Mouse (Mus musculus) liver, embryonic 15.5 days (tissue): Measurements from ENCODE around the gene Rbmy. TPM values are rescaled to one million over a fixed set of nuclear protein-coding genes. Genes with fewer than 3 reads are reported as not detected.
"Not testable (repeated sequence)": the region's sequence is repeated elsewhere in the genome, so short reads cannot be mapped to it uniquely, and the experiment has no call there.

ENCODE experiments used
- ATAC-seq: fragments of 200-750 bp; cut with Nextera tagmentation; 2 replicates; pipeline ENCODE4 v1.8.0; 2017; ENCODE audit warnings: moderate number of reproducible peaks, mild to moderate bottlenecking, moderate library complexity; ENCODE audit not compliant: insufficient read depth
- H3K27ac ChIP-seq: fragments of 300-500 bp; sonication (generic); replicated peaks from 2 replicates; pipeline ENCODE4 v1.5.1; 2015; ENCODE audit warnings: mild to moderate bottlenecking, inconsistent platforms
- H3K27me3 ChIP-seq: fragments of 300-500 bp; sonication (generic); 2 replicates; pipeline ENCODE4 v1.6.1; 2015; ENCODE audit warnings: mild to moderate bottlenecking, inconsistent platforms
- H3K36me3 ChIP-seq: fragments of 300-500 bp; sonication (generic); replicated peaks from 2 replicates; pipeline ENCODE4 v1.6.1; 2015; ENCODE audit warnings: moderate library complexity, mild to moderate bottlenecking, inconsistent platforms
- H3K4me1 ChIP-seq: fragments of 300-500 bp; sonication (generic); replicated peaks from 2 replicates; pipeline ENCODE4 v1.6.1; 2015; ENCODE audit warnings: inconsistent platforms
- H3K4me2 ChIP-seq: fragments of 300-500 bp; sonication (generic); 2 replicates; pipeline ENCODE4 v1.6.1; 2015; ENCODE audit warnings: moderate library complexity, mild to moderate bottlenecking, inconsistent platforms
- H3K4me3 ChIP-seq: fragments of 300-500 bp; sonication (generic); replicated peaks from 2 replicates; pipeline ENCODE4 v1.5.1; 2015; ENCODE audit warnings: mild to moderate bottlenecking, inconsistent platforms
- H3K9ac ChIP-seq: fragments of 300-500 bp; sonication (generic); 2 replicates; pipeline ENCODE4 v1.6.1; 2015; ENCODE audit warnings: moderate library complexity, mild to moderate bottlenecking, inconsistent platforms
- H3K9me3 ChIP-seq: fragments of 300-500 bp; sonication (generic); replicated peaks from 2 replicates; pipeline ENCODE4 v1.6.1; 2016; ENCODE audit warnings: inconsistent platforms
- WGBS: fragments of 180-500 bp; shearing (Covaris S2); methylation state at CpG from one replicate; pipeline ENCODE4 v1.1.7; 2015; ENCODE audit warnings: mixed read lengths; ENCODE audit not compliant: insufficient replicate concordance; 5-methylcytosine and 5-hydroxymethylcytosine counted together
- polyA plus RNA-seq: library from polyadenylated mRNA; unstranded; fragments of >200 nt; fragmentation: Nextera tagmentation; extraction: Ambion mirVana; gene quantifications from 2 replicates; pipeline ENCODE4 v1.2.1, GENCODE M21; 2015

Gene Rbmy
- polyA plus RNA-seq = not detected in 2 replicates

DNA sequence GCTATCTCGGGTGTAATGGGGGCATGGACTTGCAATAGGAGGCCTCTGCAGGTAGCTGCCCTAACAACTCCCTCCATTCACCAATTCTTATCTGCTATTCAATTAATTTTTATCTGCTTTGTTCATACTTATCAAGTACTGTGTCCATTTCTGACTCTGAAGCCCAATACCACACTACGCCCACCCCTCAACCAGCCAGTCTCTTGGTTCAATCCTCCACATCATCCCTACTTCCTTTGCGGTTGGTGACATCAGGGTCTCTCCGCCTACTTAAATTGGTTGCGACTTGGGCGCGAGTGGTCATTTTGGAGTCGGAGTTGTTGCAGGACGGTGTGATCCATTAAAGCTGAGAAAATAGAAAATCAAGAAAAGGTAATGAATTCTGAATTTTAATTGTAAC is at the start of gene Rbmy, which contains the start of gene Gm10256:
Gene Rbmy, plus strand, starts transcription at position 301 of the 400 bp plus-strand sequence.
Gene Gm10256, plus strand, starts transcription at position 320 of the 400 bp plus-strand sequence.
- not testable (repeated sequence) for H3K4me2 ChIP-seq, H3K9ac ChIP-seq, H3K36me3 ChIP-seq, H3K4me1 ChIP-seq, H3K4me3 ChIP-seq, H3K9me3 ChIP-seq, H3K27me3 ChIP-seq, ATAC-seq, H3K27ac ChIP-seq
- WGBS = no CpG with 5 or more reads among the region's 9 CpGs

DNA sequence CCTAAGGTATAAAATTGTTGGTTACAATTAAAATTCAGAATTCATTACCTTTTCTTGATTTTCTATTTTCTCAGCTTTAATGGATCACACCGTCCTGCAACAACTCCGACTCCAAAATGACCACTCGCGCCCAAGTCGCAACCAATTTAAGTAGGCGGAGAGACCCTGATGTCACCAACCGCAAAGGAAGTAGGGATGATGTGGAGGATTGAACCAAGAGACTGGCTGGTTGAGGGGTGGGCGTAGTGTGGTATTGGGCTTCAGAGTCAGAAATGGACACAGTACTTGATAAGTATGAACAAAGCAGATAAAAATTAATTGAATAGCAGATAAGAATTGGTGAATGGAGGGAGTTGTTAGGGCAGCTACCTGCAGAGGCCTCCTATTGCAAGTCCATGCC is 34.4 kb upstream of the Rbmy start, which contains the start of gene Gm4064:
Gene Gm4064, minus strand, starts transcription at position 101 of the 400 bp plus-strand sequence.
- not testable (repeated sequence) for H3K4me2 ChIP-seq, H3K9ac ChIP-seq, H3K27me3 ChIP-seq, H3K4me1 ChIP-seq, H3K9me3 ChIP-seq, H3K36me3 ChIP-seq, H3K27ac ChIP-seq, ATAC-seq, H3K4me3 ChIP-seq
- no CpG with 5 or more reads among the region's 8 CpGs for WGBS

Other genes starting within 250 kb of the Rbmy start
- gene H2al2c, start 231.6 kb upstream of the Rbmy start, polyA plus RNA-seq = not detected in 2 replicates
- gene Sry, start 167.0 kb upstream of the Rbmy start, polyA plus RNA-seq = not detected in 2 replicates
- not detected in 2 replicates for gene H2al2b, start 110.0 kb upstream of the Rbmy start, polyA plus RNA-seq
- not detected in 2 replicates for gene Gm4064, start 34.5 kb upstream of the Rbmy start, polyA plus RNA-seq
- not detected in 2 replicates for gene Gm10256, start within 50 bp of the Rbmy start, polyA plus RNA-seq
- not detected in 2 replicates for gene Gm10352, start 70.3 kb downstream of the Rbmy start, polyA plus RNA-seq
- not detected in 2 replicates for gene Gm29289, start 101.9 kb downstream of the Rbmy start, polyA plus RNA-seq